Mouse (Mus musculus): Measurements from ENCODE around the gene Nenf. TPM values are rescaled to one million over a fixed set of nuclear protein-coding genes. Genes with fewer than 3 reads are reported as not detected.
A peak's percentile ranks its signal among the peaks of the same experiment; 100 is the strongest.

Nenf gene
- polyA plus RNA-seq, 1 experiment from 2014 or later: 126 TPM

DNA sequence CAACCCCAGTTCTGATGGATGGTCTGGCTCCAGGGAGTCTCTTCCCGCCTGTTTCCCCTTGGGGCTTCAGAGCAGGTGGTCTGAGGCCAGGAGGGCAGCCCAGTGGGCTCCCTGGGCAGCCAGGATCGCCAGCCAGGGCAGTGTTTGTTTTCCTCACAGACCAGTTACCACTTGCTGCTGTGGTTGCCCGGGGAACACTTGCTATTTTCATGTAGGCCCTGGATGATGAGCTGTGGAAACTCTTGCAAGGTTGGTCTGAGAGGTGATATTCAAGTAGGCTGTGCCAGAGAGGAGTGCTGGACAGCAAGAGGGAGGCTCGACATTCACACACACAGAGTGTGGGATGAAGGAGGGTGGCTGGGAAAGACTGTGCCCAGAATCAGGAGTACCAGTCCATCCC is 16.1 kb downstream of the Nenf start:
- H3K9me3 ChIP-seq (ENCODE audit: control insufficient read depth, low read length): no peaks in the 10 kb centered on the region
- ATAC-seq (replicated peaks; ENCODE audit: low FRiP score, low TSS enrichment, low read depth): no peak
- no peak overlapping the region for H3K4me3 ChIP-seq (ENCODE audit: low read depth, low read length)
- H3K27ac ChIP-seq (ENCODE audit: low read depth): no peak overlapping the region
- no peak for DNase-seq (ENCODE audit: low spot score)
- H3K9ac ChIP-seq (ENCODE audit: low read length): no peak overlapping the region
- WGBS: 39% methylated on average over 4 of the region's 4 CpGs
- H3K4me1 ChIP-seq (replicated peaks; ENCODE audit: control insufficient read depth, insufficient read depth, low read length): no peaks in the 10 kb centered on the region
- no peak overlapping the region for H3K4me2 ChIP-seq (ENCODE audit: low read length)
- 0 out of 2 replicates have a peak, but pooled peaks cover 5% of the 10 kb centered on the region for H3K36me3 ChIP-seq (ENCODE audit: control insufficient read depth, insufficient read depth, low read length)
- H3K27me3 ChIP-seq (replicated peaks; ENCODE audit: control insufficient read depth, insufficient read depth, low read length): no peaks in the 10 kb centered on the region

DNA sequence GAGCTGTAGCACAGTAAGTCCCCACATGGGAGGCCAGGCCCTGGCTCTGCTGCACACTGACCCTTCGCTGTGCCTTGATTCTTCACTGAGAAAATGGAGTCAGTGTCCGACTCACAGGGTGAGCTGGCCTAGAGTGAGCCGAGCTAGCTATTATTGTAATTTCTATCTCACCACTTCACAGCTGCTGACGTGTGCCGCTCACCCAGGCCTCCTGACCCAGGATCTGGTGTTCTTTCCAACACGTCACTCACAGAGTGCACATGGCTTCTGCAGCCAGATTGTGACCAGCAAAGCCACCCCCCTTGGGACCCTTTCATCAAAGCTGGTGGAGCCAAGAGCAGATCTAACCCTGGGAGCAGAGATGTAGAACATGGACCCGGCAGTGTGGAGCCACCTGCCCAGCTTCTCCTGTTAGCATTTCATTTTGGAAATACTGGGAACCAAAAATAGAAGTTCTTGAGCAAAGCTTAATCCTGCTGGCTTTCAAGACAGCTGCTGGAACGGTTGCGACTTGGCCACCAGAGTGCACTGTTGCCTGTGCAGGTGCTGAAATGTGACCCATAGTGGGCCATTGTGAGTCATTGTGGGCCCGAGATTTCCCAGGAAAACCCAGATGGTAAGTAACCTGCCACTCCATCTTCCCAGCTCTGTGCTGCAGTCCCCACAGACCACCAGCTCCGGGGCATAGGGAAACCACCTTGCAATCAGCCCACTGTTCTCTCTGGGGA is 18.6 kb downstream of the Nenf start:
- H3K27me3 ChIP-seq (replicated peaks; ENCODE audit: control insufficient read depth, insufficient read depth, low read length): no peaks in the 10 kb centered on the region
- no peaks in the 10 kb centered on the region for H3K9me3 ChIP-seq (ENCODE audit: control insufficient read depth, low read length)
- WGBS: 56% methylated on average over 11 of the region's 11 CpGs
- DNase-seq (ENCODE audit: low spot score) (no peak), ATAC-seq (replicated peaks; ENCODE audit: low FRiP score, low TSS enrichment, low read depth) (no peak)
- H3K27ac ChIP-seq (ENCODE audit: low read depth): no peak overlapping the region
- no peak overlapping the region for H3K9ac ChIP-seq (ENCODE audit: low read length)
- H3K4me3 ChIP-seq (ENCODE audit: low read depth, low read length): no peak overlapping the region
- no peak overlapping the region for H3K4me2 ChIP-seq (ENCODE audit: low read length)
- H3K36me3 ChIP-seq (ENCODE audit: control insufficient read depth, insufficient read depth, low read length): no peaks in the 10 kb centered on the region
- peaks cover 6% of the 10 kb centered on the region; the same call in 1 of the 2 replicates for H3K4me1 ChIP-seq (replicated peaks; ENCODE audit: control insufficient read depth, insufficient read depth, low read length)

DNA sequence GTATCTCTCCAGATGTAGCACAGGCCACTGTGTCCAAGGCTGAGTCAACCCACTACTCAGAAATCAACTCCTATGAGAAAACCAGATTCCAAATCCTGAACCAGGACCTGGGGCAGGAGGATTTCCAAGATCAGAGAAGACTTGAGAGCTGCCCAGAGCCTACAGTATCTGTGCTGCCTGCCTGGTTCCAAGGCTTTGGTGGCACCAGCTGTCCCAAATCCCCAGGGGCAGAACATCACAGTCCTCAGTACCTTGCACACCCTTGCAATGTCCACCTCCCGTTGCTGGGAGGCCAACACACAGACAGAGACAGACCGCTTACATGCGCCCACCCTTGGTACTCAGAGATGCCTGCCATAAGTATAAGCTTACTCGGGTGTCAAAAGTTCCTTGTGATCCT is 19.7 kb downstream of the Nenf start:
- H3K36me3 ChIP-seq (ENCODE audit: control insufficient read depth, insufficient read depth, low read length): no peaks in the 10 kb centered on the region
- no peaks in the 10 kb centered on the region for H3K27me3 ChIP-seq (replicated peaks; ENCODE audit: control insufficient read depth, insufficient read depth, low read length)
- no peak overlapping the region for H3K4me3 ChIP-seq (ENCODE audit: low read depth, low read length)
- no peak overlapping the region for H3K27ac ChIP-seq (ENCODE audit: low read depth)
- peaks cover 11% of the 10 kb centered on the region for H3K4me1 ChIP-seq (replicated peaks; ENCODE audit: control insufficient read depth, insufficient read depth, low read length)
- no peak overlapping the region for H3K9ac ChIP-seq (ENCODE audit: low read length)
- ATAC-seq (replicated peaks; ENCODE audit: low FRiP score, low TSS enrichment, low read depth) (no peak), DNase-seq (ENCODE audit: low spot score) (no peak)
- no peaks in the 10 kb centered on the region for H3K9me3 ChIP-seq (ENCODE audit: control insufficient read depth, low read length)
- H3K4me2 ChIP-seq (ENCODE audit: low read length): no peak overlapping the region
- WGBS: 85% methylated on average over 4 of the region's 4 CpGs

DNA sequence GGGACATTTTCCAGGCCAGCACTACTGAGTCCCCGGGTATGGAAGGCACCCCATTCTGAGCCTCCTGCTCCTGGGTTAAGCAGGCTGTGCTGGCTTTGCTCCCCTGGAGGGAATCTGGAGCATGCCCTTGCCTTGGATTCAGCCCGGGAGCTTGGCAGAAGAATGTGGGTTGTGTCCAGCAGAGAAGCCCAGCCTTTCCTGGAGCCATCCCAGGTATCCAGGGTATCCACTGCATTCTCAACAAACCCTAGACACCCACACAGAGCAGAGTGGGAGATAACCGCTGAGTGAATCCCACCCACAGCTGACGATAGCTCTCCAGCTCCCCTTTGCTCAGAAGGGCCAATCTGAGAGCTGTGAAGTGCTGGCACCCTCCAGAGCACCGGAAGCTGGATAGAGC is 21.5 kb downstream of the Nenf start:
- Histone ChIP-seq H3K4me3 (ENCODE audit: low read depth, low read length) (no peak overlapping the region), H3K36me3 (ENCODE audit: control insufficient read depth, insufficient read depth, low read length) (no peaks in the 10 kb centered on the region), H3K4me2 (ENCODE audit: low read length) (no peak overlapping the region), H3K27ac (ENCODE audit: low read depth) (no peak overlapping the region), H3K9ac (ENCODE audit: low read length) (no peak overlapping the region), H3K27me3 (replicated peaks; ENCODE audit: control insufficient read depth, insufficient read depth, low read length) (no peaks in the 10 kb centered on the region), H3K4me1 (replicated peaks; ENCODE audit: control insufficient read depth, insufficient read depth, low read length) (peaks cover 11% of the 10 kb centered on the region), H3K9me3 (ENCODE audit: control insufficient read depth, low read length) (no peaks in the 10 kb centered on the region)
- 62% methylated on average over 5 of the region's 5 CpGs for WGBS
- ATAC-seq (replicated peaks; ENCODE audit: low FRiP score, low TSS enrichment, low read depth): 0 out of 2 replicates have a peak, but pooled peaks have one; percentile 44
- DNase-seq (ENCODE audit: low spot score): no peak

DNA sequence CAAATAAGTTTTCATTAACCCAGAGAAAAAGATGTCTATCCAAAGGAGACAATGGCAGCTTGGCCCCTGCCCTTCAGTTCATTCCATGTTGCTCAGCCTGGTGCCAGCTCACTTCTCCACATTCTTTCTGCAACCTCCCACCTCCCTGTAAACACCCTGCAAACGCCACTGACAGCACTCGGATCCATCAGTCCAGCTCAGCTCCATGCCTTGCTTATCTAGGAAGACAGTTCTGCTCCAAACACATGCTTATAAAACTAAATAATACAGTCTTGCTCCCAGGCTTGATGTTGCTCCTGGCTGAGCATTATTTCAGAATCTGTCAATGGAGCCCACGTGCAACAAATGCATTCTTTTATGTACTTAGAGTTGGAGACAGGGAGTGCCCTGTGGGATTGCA is 22.2 kb downstream of the Nenf start:
- no peaks in the 10 kb centered on the region for H3K36me3 ChIP-seq (ENCODE audit: control insufficient read depth, insufficient read depth, low read length)
- WGBS: 14% methylated on average over 3 of the region's 3 CpGs
- no peak overlapping the region for H3K27ac ChIP-seq (ENCODE audit: low read depth)
- no peaks in the 10 kb centered on the region for H3K9me3 ChIP-seq (ENCODE audit: control insufficient read depth, low read length)
- H3K9ac ChIP-seq (ENCODE audit: low read length): no peak overlapping the region
- H3K4me1 ChIP-seq (replicated peaks; ENCODE audit: control insufficient read depth, insufficient read depth, low read length): peaks cover 11% of the 10 kb centered on the region
- H3K27me3 ChIP-seq (replicated peaks; ENCODE audit: control insufficient read depth, insufficient read depth, low read length): no peaks in the 10 kb centered on the region
- DNase-seq (ENCODE audit: low spot score): no peak
- no peak overlapping the region for H3K4me2 ChIP-seq (ENCODE audit: low read length)
- no peak for ATAC-seq (replicated peaks; ENCODE audit: low FRiP score, low TSS enrichment, low read depth)
- no peak overlapping the region for H3K4me3 ChIP-seq (ENCODE audit: low read depth, low read length)

DNA sequence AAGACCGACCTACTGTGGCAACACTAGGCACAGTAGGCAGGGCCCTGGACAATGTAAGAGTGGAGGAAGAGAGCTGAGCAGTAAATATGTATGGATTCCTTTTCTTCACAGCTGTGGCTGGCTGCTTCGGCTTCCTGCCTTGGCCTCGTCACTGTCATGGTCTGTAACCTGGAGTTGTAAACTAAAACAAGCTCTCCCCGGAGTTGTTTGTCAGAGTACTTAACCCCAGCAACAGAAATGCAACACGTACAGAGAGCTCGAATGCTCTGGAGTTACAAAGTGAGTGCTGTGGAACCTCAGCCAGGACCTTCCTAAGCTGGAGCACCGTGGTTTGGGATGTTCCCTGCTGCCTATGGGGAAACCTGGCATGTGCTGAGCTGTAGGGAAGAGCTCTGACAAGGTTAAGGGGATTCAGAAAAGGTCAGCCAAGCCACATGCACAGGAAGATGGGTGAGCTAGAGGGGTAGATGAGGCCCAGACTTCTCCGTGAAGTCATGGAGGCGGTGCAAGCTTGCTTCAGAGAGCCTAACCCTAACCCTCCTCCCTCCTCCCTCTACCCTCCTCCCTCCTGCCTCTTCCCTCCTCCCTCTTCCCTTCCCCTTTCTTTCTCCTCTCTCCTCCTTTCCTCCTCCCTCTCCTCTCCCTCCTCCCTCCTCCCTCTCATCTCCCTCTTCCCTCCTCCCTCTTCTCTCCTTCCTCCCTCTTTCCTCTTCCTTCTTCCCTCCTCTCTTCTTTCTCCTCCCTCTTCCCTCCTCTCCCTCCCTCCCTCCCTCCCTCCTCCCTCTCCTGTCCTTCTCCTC is 23.8 kb downstream of the Nenf start:
- H3K36me3 ChIP-seq (ENCODE audit: control insufficient read depth, insufficient read depth, low read length): no peaks in the 10 kb centered on the region
- no peaks in the 10 kb centered on the region for H3K9me3 ChIP-seq (ENCODE audit: control insufficient read depth, low read length)
- peak overlapping the region; percentile 65 for H3K27ac ChIP-seq (ENCODE audit: low read depth)
- 36% methylated on average over 9 of the region's 9 CpGs for WGBS
- H3K4me2 ChIP-seq (ENCODE audit: low read length): no peak overlapping the region
- H3K4me3 ChIP-seq (ENCODE audit: low read depth, low read length): no peak overlapping the region
- DNase-seq (ENCODE audit: low spot score): no peak
- no peak for ATAC-seq (replicated peaks; ENCODE audit: low FRiP score, low TSS enrichment, low read depth)
- H3K9ac ChIP-seq (ENCODE audit: low read length): no peak overlapping the region
- no peaks in the 10 kb centered on the region for H3K27me3 ChIP-seq (replicated peaks; ENCODE audit: control insufficient read depth, insufficient read depth, low read length)
- peaks cover 11% of the 10 kb centered on the region for H3K4me1 ChIP-seq (replicated peaks; ENCODE audit: control insufficient read depth, insufficient read depth, low read length)

DNA sequence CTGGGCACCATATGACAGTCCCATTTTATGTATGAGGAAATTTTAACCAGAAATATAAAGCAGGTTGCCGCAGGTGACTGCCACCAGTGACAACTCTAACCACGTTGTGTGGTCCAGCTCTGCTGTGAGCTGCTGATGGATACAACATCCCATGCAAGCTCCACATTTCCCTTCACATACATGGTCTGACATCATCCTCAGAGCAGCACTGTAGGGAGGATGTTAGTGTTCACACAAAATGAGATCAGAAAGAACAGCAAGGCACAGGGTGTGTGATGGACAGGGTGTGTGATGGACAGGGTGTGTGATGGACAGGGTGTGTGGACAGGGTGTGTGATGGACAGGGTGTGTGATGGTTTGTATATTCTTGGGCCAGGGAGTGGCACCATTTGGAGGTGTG is 24.9 kb downstream of the Nenf start:
- Histone ChIP-seq H3K4me1 (replicated peaks; ENCODE audit: control insufficient read depth, insufficient read depth, low read length) (peaks cover 11% of the 10 kb centered on the region), H3K27me3 (replicated peaks; ENCODE audit: control insufficient read depth, insufficient read depth, low read length) (no peaks in the 10 kb centered on the region), H3K4me3 (ENCODE audit: low read depth, low read length) (no peak overlapping the region), H3K36me3 (ENCODE audit: control insufficient read depth, insufficient read depth, low read length) (no peaks in the 10 kb centered on the region), H3K27ac (ENCODE audit: low read depth) (no peak overlapping the region), H3K9ac (ENCODE audit: low read length) (no peak overlapping the region), H3K9me3 (ENCODE audit: control insufficient read depth, low read length) (no peaks in the 10 kb centered on the region), H3K4me2 (ENCODE audit: low read length) (no peak overlapping the region)
- ATAC-seq (replicated peaks; ENCODE audit: low FRiP score, low TSS enrichment, low read depth) (no peak; the same call in 1 of the 2 replicates), DNase-seq (ENCODE audit: low spot score) (no peak)
- 76% methylated on average over 2 of the region's 2 CpGs for WGBS

DNA sequence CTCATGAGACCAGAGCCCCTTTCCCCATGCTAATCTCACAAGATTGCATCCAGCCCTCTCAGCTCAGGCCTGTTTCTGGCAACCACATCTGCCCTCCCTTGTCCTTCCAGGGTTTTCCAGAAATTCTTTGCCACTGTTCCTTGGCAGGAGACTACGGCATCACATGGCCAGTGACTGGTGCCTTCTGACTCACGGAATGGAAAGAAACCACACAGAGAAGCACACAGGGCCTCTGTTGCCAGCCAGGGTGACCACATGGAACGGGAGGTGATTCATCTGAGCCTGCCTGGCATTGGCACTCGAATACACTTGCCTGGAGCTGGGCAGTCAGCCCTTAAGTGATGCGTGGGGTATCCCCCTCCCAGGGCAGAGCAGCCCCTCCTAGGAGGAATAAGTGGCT is 25.6 kb downstream of the Nenf start:
- Histone ChIP-seq H3K9ac (ENCODE audit: low read length) (no peak overlapping the region), H3K36me3 (ENCODE audit: control insufficient read depth, insufficient read depth, low read length) (no peaks in the 10 kb centered on the region), H3K4me3 (ENCODE audit: low read depth, low read length) (no peak overlapping the region), H3K4me1 (replicated peaks; ENCODE audit: control insufficient read depth, insufficient read depth, low read length) (peaks cover 11% of the 10 kb centered on the region), H3K27me3 (replicated peaks; ENCODE audit: control insufficient read depth, insufficient read depth, low read length) (no peaks in the 10 kb centered on the region), H3K4me2 (ENCODE audit: low read length) (no peak overlapping the region), H3K9me3 (ENCODE audit: control insufficient read depth, low read length) (no peaks in the 10 kb centered on the region), H3K27ac (ENCODE audit: low read depth) (no peak overlapping the region)
- DNase-seq (ENCODE audit: low spot score) (no peak), ATAC-seq (replicated peaks; ENCODE audit: low FRiP score, low TSS enrichment, low read depth) (no peak)
- WGBS: 83% methylated on average over 5 of the region's 5 CpGs

Data from intestine, embryonic 14.5 days (tissue).